Mouse (Mus musculus) T-cell, adult 2 months (primary cell): ENCODE measurements around the gene Sec14l4.

ENCODE experiments used
- DNase-seq: peaks from one replicate; pipeline ENCODE4 v3.0.0; 2022; ENCODE audit warnings: low spot score

Gene Sec14l4

DNA sequence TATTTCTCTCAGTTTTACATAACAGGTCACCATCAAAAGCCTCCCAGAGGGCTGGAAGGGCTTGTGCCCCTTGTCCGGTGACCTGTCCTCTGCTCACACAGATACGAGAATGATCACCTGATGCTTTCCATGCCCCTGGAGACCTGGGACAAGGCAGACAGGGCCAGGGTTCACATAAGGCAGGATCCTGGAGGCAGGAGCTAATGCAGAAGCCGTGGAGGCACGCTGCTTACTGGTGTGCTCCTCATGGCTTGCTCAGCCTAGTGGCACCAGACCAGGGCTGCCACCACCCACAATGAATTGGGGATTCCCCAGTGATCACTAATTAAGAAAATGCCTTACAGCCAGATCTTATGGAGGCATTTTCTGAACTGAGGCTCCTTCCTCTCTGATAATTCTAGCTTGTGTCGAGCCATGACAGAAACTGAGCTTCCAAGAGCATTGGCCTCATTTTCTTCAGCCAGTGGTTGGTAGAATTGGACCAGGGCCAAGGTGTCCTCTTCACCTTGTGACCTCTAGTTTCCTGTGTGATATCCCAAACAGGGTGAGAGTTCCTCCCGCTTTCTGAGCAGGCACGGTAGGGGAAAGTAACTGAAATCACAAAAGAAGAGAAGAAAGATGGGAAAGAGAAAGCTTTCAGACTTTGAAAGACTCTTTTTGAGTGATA is 47.1 kb downstream of the Sec14l4 start:
- no peak for DNase-seq

DNA sequence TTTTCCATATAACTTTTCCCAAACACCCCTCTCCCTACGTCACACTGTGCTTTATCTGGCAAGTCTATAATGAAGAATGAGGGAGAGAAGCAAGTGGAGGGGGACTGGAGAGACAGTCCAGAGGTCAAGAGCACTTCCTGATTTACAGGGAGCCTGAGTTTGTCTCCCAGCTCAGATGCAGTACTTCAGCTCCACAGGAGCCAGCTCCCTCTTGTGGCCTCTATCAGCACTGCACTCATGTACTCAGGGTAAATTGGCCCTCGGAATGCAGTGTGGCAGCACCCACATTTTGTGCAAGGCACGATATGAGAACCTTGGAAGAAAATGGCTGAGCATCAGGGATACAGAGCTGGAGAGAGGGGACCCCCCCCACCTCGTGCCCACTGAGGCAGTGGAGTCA is 49.0 kb downstream of the Sec14l4 start:
- peak; percentile 33 for DNase-seq

DNA sequence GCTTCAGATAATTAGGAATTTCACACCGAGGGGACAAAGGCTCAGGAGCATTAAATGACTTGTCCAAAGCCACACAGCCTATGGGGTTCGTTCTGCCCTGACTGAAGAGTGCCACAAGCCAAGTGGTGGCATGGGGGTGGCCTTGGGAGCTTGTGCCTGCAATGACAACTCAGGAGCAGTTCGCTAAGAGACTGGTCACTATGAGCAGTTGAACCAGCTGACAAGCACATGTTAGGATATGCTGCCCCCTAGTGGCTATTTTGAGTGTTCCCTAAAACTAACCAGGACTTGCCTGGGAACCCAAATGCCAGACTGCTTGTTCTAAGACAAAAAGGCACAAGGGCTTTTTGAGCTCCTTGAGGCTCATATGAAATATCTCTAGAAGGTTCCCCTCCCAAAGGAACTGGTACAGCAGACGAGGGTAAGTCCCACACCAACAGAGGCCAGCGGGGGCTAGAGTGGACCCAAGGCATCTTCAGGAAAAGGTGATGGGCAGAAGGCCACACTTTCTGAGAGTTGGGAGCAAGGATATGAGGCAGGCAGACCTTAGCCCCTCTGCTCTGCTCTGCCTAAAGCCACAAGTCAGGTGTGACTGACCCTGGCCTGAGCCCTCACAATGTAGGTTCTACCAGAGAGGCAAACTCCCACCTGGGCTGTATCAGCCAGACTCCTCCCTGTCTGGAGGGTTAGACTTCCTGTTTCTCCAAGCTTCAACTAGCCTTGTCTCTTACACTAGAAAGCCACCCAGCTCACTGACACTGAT is 52.2 kb downstream of the Sec14l4 start:
- peak; percentile 37 for DNase-seq

DNA sequence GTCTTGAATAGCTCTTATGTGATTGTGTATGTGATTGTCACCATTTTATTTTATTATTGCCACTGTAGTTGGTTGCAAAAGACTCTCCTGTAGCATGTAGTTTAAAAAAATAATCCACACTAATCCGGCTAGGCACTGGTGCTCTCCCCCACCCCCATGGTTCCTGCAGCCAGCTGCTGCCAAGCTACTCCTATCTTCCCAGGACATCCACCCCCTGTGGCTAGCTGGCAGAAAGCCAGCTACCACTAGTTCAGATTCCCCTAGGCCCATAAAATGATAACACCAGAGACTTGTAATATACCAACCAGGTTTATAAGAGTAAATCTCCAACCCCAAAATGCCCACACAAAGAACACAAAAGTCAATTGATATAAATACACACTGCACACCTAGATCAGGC is 55.0 kb downstream of the Sec14l4 start:
- DNase-seq: no peak

DNA sequence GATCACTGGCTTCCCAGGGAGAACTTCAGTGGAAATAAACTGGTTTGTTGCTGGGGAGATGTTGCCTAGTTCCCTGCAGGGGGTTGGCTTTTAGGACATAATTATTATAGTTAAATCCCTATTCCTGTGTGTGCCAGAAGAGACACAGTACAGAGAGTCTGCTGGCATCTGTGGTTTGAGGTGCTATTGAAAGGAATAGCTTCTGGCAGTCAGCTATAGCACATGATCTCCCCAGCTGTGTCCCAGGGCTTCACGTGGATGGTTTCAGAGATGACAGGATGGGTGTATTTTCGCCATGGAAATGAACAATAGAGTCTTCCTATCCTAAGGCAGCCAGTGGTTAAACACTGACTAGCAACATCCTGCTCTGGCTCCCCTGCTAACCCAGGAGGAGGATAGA is 56.0 kb downstream of the Sec14l4 start:
- no peak for DNase-seq

DNA sequence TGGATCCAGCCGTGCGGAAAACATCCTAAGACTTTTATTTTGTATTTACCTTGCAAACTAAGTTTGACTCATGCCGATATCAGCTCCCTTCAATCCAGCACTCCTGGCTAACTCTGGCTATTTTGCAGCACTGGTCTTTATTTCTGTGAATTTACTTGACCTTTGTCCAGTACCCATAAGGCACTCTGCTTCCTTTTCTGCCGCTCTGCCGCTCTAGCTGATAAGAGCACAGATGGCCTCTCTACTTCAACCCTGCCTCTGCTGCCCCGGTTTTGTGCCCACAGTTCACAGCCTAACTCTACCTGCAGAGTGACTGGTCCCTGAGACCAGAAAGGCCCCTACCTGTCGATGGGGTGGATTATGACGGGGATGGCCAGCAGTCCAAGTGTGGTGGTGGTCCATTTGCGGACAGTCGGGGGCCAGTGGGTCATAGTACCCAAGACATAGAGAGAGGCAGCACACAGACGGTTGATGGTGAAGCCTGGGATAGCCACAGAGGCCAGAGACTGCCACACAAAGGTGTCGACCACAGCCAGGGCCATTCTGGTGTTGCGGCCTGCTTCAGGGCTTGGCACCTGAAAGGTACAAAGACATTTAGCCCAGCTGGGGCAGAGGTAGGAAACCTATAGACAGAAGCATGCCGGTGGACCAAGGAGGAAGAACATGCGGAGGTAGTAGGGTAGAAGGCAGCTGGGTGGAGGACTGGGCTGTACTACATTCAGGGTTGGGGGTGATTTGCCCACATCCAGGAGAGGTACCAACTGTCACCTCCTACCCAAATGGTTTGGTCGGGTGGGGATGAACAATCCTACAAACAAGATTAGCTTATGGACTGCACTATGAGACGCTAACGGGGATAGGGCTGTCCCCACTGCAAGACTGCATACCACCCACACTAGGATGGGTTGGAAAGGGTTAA is 62.5 kb downstream of the Sec14l4 start:
- DNase-seq: no peak

DNA sequence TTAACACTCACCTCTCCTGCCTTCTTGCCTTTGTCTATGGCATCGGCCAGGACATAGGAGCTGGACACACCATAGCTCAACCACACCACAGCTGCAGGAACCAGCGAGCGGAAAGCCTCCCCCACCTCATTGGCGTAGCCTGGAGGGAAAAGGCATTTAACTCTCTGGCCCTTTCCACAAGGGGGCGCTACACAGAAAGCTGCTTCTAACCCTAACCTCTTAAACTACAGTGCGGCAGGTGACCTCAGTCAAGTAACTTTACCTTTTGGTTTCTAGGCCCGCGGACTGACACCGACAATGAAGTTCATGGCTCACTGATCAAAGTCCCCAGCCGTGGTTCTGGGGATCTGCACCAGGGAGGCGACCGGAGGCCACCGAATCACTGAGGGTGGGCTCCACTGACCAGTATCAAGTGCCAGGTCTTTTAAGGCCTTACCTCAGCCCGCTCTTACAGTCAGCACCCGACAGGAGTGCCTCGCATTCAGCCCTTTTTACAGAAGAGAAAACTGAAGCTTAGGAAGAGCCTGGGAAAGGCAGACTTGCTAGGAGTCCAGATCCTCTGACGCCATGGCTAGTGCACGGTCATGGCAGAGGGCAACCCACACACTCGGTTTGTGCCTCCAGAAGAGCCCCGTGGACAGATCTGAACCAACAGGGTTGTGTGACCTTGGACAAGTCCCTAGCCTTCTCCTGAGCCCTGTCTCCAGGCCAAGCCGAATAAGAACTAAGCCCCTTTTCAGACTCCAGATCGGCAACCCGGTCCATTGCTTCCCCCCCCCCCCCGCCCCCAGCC is 63.3 kb downstream of the Sec14l4 start:
- peak; percentile 78 for DNase-seq

DNA sequence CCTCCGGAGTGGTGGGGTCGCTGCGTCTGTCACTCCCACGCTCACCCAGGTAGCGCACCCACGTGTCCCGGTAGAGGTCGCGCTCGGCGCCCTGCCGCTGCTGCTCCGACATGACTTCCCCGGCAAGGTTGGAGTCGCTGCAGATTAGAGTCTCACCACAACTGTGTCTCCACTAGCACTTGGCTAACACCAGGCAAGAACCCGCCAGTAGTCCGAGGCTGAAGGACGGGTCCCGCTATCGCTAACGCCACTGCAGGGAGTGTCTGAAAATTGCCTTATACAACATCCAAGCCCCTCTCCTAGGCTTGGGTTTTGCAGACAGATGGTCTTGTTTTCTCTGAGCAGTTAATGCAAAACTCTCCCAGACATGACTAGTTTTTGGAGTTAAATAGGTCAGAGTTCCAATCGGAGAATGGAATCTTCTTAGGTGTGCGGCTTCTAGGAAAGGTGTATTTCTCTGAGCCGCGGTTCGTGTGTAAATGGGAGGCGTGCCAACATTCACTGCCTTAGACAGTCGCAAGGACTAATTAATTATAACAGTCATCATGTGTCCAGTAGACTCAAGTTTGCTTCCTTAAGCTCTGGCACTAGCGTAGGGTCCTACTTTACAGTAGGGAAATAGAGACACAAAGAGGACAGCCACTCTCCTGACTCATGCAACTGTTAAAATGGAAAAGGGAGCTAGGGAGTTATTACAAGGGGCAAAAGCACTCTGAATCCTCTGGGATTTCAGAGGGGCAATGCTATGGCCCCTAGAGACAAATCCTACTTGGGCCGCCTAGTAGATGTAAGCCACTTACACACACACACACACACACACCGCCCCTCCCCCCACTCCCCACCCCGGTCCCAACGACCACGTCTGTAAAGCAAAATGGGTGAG is 64.2 kb downstream of the Sec14l4 start, which contains the start of gene Mtfp1:
Mtfp1 (minus strand) TSS at position 275 of the 883 bp plus-strand sequence.
- DNase-seq: peak; percentile 51

DNA sequence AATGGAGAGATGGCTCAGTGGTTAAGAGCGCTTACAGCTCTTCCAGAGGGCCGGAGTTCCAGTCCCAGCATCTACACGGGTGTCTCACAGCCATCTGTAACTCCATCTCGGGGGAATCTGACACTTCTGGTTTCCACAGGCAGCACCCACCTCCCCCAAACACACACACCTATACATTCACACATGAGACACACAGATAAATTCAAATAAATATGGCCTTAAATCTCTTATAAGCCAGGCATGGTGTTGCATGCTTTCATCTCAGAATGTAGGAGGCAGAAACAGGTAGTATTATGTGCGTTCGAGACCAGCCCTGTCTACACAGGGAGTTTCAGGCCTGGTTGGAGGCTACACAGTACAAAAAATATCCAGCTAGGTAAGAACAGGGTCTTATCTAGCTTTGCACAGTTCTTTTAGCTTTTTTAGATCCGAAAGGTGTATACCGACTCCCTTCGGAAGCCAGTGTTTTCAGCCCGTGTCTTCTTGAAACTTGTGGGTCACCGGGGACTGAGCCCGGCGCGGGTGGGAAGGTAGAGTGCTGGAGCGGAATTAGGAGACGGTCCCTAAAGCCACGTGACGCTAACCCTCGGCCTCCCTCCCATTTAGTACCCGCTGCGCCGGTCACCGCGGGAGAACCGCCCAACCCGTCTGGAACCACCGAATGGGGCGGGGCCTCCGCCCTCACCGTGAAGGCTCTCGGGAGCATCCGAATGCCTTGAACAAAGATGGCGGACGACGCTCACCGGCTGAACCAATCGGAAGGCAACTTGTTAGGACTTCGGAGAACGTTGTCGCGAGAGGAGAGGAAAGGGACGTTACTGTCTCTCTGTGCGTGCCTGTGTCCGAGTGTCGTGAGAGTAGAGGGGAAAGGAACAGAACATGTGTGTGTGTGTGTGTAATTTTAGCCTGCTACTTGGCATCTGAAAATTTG is 65.1 kb downstream of the Sec14l4 start:
- DNase-seq: peak; percentile 92

DNA sequence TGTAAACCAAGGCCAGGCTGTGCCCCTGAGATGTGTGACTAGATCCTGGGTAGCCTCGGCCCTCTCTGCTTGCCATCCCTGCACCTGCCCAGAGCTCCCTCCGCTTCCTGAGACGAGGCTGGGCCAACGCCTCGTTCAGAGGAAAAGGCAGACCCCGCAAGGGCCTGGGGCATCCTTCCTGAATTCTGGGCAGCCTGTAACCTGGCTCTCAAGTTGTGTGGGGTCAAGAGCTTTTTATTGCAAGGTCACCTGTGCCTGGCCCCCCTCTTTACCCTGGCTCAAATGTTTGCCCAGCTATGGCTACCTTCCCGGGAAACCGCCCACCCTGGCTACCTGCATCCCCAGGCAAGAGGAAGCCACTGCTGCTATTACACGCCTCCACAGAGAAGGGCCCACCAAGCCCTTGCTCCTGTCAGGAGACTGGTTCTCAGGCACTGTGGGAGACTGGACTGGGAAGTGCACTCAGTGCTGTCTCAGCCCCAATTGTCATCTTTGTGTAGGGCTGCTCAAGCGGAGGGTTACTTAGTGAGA is 65.9 kb downstream of the Sec14l4 start:
- no peak for DNase-seq
